Mouse (Mus musculus) MN1 (cell line): Measurements from ENCODE around the gene Tubd1.
A peak's percentile ranks its signal among the peaks of the same experiment; 100 is the strongest.
"Not testable (repeated sequence)": the region's sequence is repeated elsewhere in the genome, so short reads cannot be mapped to it uniquely, and the experiment has no call there.

ENCODE experiments used
- DNase-seq: peaks from one replicate; pipeline ENCODE4 v3.0.0-alpha.2; 2016; ENCODE audit warnings: low spot score

The Tubd1 gene

DNA sequence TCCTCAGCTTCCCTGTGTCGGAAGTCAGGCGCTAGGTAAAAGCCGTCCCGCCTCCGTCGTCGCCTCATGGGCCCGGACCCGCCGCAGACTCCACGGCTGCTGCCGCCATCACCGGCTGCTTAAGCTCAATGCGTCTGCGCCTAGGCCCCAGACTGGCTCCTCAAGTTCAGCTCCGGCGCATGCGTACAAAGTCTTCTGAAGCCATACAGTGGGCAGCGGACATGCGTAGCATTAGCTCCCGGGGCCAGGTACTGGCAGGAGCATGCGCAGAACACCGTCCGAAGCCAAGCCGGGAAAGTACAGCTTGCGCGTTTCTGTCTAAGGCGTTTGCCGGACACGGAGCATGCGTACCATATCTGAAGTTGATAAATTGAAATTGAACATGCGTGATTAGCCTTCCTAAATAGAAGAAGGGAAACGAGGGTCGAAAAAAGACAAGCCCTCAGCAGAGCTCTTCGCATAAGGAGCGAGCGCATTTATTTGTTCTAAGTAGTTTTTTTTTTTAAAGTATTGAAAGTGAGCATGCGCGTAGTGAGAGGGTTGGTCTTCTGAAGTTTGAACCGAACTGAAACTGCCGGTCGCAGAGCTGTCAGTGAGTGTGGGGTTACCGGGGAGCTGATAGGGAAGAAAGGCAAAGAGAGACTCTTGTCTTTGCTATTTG, at the start of gene Tubd1, which contains the start of gene Rps6kb1:
Tubd1 (plus strand) TSS at position 353 of the 661 bp plus-strand sequence.
Rps6kb1 (minus strand) TSS at position 167 of the 661 bp plus-strand sequence.
- DNase-seq: peak; percentile 99

DNA sequence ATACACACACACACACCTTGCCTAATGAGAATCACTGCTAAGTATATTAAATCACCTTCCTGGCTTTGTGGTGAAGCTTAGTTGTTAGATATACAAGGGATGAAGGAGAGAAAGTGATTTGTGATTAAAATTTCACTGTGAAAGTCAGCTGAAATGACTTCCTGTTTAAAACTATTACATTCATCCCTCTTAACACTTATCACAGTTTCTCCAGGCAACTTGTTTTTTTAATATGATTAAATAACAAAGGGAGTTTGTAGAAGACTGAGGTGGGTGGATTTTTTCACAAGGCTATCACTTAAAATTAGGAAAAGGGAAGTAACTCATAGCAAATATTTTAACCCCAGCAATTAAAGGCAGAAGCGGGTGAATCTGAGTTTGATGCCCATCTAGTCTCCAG, 47.4 kb upstream of the Tubd1 start:
- no peak for DNase-seq

DNA sequence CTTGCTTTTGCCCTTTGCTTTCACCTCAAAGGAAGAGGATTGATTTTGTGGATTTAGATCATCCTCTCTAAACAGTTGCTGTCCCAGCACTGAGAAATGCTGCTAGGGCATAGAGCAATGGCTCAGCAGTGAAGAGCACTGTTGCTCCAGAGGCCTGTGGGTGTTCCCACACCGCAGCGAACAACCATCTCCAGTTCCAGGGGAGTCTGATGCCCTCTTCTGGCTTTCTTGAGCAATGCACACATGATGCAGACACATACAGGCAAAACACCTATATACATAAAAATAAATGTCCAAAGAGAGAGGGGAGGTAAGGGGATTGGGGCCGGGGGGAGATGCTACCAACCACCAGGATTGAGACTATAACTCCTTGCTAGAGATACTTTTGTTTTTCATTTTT, 46.9 kb upstream of the Tubd1 start:
- DNase-seq: no peak

DNA sequence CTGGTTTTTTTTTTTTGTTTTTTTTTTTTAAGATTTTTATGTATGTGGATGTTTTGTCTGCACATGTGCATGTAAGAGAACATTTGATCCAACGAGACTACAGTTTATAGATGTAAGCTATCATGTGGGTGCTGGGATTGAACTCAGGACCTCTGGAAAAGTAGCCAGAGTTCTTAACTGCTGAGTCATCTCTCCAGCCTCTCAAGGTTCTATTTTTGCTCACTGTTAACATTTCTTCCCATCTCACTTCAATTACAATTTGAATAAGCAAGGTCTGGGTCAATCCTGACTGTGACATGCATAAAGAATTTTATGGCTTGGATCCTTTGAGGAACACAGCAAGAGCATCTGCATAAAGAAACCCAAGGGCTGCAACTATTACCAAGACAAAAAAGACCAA, 44.0 kb upstream of the Tubd1 start:
- DNase-seq: no peak

DNA sequence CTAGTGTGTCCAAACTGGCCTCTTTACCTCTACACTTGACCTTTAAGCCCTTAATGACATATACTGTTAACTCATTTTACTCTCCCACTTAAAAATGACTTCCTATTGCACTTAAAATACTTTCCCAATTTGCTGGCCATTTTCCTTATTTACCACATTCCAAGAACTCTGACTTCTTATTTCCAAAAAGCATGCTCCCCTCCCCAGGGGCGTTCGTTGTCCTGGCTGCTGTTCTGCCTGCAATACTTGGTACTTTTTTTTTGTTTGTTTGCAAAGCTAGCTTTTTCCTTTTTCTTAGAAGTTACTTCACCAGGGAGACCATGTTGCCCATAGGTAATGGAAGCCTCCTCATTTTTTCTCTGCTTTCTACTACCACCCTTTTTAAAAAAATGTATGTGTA, 41.7 kb upstream of the Tubd1 start:
- DNase-seq: no peak

DNA sequence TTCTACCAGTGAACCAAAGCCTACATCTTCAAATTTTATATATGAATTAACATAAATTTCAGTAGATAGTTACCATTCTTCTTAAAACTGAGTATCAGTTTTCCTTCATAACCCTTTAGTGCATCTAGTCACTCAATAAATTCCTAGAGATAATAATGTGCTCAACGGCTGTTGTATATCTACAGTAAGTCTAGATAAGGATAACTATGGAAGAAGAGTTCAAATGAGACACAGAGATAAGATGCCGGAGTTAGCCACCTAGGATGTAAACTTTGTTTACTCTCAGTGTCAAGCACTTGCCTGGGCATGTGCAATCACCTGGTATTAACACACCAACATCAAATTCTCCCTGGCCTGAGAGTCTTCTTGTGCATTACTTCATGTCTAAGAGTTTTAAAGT, 37.5 kb upstream of the Tubd1 start:
- no peak for DNase-seq

DNA sequence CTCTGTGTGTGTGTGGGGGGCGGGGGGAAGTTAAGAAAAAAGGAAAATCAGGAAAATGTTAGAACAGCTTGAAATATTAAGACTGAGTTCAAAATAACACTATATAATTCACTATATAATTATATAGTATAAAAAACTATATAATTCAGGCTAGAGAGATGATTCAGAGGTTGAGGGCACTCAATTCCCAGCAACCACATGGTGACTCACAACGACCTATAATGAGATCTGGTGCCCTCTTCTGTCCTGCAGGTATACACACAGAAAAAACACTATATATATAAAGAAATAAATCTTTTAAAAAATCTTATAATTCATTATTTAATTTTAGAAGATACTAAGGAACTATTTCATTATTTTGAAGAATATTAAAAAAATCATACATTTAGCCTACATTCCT, 36.8 kb upstream of the Tubd1 start:
- DNase-seq: no peak

DNA sequence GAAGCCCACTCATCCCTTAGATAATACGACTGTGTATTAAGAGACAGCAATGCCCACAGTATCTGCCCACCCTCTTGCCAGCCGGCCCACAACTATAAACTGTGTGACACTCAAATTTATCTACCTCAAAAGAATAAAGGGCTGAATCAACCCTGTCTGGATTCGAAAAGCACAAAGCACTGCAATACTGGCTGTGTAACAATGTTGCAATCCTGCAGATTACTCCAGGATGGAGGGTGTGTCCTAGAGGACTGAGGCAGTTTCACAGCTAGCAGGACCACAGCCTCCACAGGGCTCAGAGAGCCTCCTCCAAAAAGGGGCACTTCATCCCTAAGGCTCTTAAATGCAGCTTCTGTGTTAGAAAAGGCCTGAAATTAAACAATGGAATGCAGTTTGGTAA, 28.2 kb upstream of the Tubd1 start:
- peak; percentile 43 for DNase-seq

DNA sequence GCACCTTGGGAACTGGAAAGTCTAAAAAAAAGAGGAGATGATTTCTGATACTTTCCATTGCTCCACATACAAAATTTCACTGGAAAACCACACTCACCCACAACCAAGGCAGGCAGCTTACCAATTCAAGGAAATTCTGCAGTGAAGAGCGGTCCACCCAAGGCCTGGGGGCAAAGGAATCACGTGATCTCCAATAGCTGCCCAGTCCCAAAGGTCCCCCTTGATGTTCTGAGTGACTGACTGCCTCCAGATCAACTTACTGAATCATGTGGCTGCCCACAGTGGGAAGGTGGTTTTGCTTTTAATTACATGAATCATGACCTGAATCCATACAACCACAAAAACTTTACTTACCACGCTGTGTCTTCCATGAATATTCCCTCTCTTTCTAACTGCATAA, 27.6 kb upstream of the Tubd1 start:
- no peak for DNase-seq

DNA sequence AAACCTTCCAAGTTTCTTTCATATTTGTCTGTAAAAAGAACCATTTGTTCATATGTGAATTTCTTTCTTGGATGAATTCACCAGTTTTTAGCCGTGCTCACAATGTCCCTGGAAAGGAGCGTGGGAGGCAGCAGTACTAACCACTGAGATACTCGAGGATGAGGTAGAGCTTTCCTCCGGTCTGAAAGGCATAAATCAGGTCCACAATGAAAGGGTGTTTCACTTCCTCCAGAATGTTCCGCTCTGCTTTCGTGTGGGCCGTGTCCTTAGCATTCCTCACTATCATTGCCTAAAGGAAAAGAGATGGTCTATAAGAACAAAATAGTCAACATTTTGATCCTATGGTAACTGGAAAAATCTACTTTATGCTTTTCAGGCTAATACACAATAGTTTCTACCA, 25.0 kb upstream of the Tubd1 start:
- no peak for DNase-seq

DNA sequence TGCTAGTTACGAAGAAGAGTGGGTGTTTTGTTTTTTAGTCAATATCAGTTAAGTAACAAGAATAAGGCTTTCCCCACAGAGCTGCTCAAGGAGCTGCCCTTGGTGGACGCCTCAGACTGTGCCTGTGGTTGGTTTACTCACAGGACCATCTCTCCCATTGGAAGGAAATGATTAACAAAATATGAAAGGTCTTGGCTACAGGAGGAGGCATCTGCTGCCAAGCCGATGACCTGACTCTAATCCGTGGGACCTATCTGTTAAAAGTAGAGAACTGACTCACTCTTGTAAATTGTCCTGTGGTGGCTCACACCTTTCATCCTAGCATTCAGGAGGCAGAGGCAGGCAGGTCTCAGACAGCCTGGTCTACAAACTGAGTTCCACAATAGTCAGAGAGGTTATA, 17.3 kb upstream of the Tubd1 start:
- no peak for DNase-seq

DNA sequence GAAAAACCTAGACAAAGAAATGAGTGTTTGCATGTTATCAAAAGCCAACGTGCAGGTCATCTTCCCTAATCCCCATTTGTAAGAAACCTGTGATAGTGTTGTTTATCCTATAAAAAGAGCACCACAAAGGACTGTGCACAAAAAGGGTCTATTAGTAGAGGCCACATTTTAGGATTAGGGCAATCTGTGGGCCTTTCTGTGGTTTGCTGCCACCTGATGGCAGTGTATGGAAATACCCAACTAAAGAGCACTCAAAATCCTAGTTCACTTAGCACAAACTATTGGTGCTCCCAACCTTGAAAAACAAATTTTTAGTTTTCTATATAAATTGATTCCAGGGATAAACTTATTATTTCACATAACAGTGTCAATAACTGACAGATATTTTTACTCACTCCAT, 12.0 kb upstream of the Tubd1 start:
- peak; percentile 17 for DNase-seq

DNA sequence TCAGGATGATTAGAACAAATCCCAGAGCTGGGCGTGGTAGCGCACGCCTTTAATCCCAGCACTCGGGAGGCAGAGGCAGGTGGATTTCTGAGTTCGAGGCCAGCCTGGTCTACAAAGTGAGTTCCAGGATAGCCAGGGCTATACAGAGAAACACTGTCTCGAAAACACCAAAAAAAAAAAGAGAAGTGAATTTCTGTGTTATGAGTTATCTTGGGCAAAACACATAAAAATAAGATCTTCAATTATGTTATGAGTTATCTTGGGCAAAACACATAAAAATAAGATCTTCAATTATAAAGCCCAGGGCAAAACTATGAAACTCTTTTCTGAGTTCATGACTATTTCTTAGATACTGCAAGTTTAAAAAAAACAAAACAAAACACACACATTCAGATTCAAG, 11.5 kb upstream of the Tubd1 start:
- DNase-seq: not testable (repeated sequence)

DNA sequence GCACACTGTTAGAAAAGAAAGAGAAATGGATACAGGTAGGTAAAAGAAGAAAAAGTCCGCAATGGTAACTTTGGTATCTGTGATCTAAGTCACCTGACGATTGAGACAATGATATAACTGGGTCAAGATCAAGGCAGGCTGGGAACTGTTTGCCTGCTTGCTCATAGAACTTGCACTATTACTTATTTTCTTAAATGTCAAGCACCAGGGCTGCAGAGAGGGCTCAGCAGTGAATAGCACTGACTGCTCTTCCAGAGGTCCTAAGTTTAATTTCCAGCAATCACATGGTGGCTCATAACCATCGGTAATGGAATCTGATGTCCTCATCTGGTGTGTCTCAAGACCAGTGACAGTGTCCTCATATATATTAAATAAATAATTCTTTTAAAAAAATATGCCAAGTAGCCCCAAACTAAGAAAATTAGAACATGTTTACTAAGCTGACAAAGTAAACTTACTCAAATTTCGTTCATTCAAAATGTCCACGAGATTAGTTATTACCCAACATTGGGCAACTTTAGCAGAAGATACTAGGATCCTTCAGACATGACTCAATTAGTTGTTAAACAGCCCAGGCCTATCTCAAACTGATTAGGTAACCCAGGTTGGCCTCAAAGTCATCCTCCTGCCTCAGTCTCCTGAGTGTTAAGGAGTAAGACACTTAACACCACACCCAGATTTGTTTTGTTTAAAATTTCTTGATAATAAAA, 10.4 kb upstream of the Tubd1 start:
- DNase-seq: no peak

DNA sequence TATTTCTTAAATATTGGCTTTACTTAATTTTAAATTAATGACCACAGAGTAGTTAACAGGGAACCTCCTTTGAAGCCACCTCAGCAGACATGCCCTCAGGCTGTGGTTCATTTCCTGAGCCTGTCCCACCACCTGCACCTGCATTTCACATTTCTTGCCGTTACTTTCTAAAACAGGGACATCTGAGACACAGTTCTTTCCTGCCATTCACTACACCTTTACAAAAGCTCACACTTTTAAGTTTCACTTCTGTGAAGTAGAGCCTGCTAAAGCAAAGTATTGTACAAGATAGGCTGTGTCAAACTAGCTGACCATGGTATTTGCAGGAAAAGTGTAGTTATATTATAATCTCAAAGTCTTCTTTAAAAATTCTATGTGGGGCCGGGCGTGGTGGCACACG, 6.0 kb upstream of the Tubd1 start:
- DNase-seq: no peak

DNA sequence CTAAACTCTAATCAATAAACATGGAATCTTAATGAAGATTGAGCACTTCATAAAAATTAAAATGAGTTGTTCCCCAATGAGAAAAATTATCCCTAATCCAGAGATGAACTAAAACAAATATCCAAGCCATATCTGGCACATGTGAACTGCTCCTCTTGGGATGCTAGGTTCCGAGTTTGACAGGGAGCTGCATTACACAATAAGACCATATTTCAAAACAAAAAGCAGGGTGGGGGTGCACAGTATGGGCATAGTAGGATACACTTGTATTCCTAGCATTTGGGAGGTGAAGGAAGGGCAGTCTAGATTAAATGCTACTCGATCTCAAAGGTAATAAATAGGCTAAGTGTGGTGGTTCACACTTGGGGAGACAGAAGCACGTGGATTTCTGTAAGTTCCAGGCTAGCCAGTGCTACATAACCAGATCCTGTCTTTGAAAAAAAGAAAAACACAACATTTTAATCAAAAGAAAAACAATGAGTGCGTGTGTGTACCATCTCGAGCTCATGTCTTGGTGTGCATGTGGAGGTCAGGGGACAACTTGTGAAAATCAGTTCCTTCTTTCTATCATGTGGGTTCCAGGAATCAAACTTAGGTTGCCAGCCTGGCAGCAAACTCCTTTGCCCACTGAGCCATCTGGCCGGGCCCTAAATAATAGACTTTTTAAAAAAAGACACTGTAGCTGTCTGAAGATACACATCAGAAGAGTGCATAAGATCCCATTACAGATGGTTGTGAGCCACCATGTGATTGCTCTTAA, 4.9 kb upstream of the Tubd1 start:
- DNase-seq: no peak

DNA sequence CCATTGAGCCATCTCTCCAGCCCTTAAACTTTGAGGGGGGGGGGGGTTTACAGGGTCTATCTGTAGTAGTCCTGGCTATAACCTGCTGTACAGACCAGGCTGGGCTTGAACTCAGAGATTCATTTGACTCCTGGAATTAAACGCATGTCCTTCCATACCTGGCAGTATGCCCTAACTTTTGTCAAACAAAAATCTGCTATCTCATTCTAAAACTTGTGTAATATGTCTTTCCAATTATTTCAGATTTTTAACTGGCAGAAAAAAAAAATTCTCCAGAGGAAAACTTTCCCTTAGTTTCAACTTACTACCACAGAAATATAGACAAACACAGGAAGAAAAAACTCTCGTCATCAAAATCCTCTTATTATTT, 4.3 kb upstream of the Tubd1 start:
- no peak for DNase-seq

DNA sequence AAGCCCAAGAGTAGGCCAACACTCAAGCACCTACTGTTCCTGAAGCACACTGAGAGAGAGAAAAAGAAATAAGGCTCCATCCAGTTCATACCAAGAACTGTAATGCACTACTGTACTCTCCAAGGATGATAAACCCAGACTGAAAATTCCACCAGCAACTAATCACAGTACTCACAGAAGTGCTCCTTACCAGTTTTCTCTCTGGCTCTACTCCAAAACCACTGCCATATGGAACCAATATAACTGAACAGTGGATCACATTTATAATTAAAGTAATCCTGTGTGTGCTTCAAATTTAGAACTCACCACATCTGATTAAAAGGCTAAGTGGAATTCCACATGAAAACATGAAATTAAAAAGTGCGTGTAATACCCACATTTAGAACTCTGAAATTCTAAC, 1.9 kb upstream of the Tubd1 start:
- DNase-seq: peak; percentile 14

DNA sequence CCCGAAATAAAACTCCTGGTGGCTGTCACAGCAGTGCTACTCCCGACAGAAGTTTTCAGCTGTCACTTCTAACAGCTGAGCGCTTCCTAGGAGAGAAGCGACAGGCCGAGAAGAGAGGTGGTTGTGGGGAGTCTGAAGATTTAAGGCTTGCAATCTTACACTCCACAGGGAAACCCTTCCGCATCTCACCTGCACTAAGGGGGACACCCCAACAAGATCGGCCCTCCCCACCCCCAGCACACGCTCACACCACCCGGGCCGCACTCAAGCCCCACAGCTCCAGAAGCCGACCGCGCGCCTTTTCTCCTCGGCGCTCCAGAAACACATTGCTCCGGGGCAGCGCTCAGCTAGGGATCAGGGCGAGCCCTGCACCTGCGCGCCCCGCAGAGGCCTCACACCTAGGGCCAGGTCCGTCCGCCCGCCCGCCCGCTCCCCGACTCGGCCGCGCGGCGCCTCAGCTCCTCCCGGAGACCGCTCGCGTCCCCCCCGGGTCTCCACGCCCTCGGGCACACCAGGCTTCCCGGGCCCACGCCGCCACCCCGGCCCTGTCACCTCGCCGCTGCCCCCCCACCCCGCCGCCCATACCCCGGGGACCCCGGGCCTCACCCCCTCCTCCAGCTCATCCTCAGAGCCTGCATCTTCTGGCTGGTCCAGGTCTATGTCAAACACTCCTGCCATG, 692 bp upstream of the Tubd1 start:
- peak; percentile 50 for DNase-seq

DNA sequence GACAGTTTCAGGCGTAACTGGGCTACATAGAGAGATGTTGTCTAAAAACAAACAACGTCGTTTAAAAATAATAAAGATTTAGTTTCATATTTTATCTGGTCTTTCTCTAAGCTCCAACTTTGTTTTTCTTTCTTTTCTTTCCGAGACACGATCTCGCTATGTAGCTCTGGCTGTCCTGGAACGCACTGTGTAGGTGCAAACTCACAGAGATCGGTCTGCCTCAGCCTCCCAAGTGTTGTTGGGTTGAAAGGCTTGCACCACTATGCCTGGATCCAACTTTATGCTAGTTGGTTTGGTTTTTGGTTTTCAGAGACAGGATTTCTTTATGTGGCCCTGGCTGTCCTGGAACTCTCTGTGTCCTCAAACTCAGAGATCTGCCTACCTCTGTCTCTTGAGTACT, 765 bp downstream of the Tubd1 start:
- no peak for DNase-seq

DNA sequence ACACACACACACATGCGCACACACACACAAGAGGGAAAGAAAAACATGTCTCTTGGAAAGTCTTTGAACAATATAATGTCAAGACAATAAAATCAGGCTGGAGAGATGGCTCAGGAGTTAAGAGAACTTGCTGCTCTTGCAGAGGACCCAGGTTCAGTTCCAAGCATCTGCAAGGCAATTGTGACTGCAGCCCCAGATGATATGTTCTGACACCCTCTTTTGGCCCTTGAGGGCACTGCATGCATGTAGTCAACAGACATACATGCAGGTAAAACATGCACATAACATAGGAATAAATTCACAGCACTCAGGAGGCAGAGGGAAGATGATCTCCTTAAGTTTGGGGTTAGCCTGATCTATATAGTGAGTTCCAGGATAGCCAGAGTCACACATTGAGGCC, 2.6 kb downstream of the Tubd1 start:
- no peak for DNase-seq

DNA sequence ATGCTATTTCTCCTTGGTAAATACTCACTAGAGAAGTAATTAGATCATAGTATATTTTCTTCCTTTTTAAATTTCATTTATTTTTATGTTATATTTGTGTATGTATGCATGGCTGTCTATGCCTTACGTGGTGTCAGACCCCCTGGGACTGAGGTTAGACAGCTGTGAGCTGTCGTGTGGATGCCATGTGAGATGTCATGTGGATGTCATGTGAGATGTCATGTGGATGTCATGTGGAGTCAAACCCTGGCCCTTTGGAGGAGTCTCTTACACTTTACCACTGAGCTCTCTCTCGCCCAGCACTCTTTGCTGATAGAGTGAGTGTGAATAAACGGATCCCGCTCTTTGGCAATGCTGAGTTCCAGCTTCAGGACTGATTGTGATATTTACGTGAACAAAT, 8.7 kb downstream of the Tubd1 start:
- DNase-seq: no peak

DNA sequence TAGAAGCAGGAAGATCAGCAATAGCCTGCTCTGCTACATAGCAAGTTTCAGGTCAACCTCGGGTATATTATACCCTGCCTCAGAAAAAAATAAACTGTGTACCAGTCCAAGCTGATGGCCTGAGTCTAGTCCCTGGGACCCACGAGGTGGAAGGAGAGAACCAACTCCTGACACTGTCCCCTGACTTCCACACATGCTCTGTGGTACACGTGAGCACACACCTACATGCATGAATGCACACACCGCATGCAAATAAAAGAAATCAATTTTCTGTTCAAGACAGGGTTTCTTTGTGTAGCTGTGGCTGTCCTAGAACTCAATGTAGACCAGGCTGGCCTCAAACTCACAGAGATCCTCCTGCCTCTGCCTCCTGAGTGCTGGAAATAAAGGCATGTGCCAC, 13.5 kb downstream of the Tubd1 start:
- no peak for DNase-seq
